Mouse (Mus musculus) heart, postnatal 0 days (tissue): ENCODE results near the gene Rspo3.

ENCODE experiments used
- CTCF ChIP-seq: IDR thresholded peaks from 2 replicates; pipeline ENCODE4 v1.5.1; 2016; ENCODE audit warnings: antibody characterized with exemption, control low read depth, low read depth
- EP300 ChIP-seq: IDR thresholded peaks from 2 replicates; pipeline ENCODE4 v1.6.1; 2016; ENCODE audit warnings: antibody characterized with exemption, low read depth

- TF ChIP-seq EP300 (no peak), CTCF (peak; percentile 23; the same call in 1 of the 2 replicates)
Measured at GRCm38 (mm10) chr10:29459632-29460031, 76.0 kb downstream of the Rspo3 start.
